Comparison of ENCODE assay signal across 18 mouse cellular contexts in the genomic region with DNA sequence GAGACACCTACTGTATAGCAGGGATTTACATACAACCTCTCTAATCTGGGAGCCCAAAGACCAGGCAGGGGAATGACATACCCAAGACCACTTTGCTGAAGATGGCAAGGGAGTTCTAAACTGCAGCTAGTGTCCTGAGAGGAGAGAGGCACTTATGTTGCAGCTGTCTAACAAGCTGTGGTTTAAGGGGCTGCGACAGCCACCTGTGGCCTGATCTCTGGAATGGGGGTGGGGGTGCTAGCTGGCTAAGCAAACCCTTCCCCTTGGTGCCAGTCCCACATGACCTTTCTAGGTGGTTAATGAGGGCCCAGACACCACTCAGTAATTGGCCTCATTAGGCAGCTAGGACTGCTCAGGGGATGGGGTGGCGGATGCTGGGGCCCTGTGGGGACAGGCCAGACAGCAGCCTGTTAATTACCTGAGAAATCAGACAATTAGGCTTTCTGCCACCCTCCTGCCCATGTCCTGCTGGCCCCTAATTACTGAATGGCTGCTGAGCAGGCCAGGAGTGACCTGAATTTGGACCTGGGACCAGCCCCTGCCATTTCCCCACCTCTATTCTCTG. TPM values are rescaled to one million over a fixed set of nuclear protein-coding genes. Genes with fewer than 3 reads are reported as not detected.
DNase-seq lines count a peak whose midpoint lies in the region; ATAC-seq and TF ChIP-seq lines count a peak whose summit lies in the region.
"Had no signal": no experiment of that assay in that cellular context is flagged by ENCODE, and none has a peak within 500 bp of the region (broad histone marks: within the 10 kb centered on the region; RNA-seq: fewer than 3 reads in every experiment).

No protein-coding gene starts in this region.

- 14% methylated on average over 2 of the region's 2 CpGs for WGBS in forebrain, embryonic 12.5 days
- 20% methylated on average over 2 of the region's 2 CpGs for WGBS in forebrain, embryonic 16.5 days
- 80% methylated on average over 2 of the region's 2 CpGs for WGBS in embryonic facial prominence, embryonic 14.5 days

- intact Hi-C loops in heart, postnatal 10 days (cut with DNase I), result no loop called here

- no peak overlapping the region for H3K27ac ChIP-seq in forebrain, embryonic 12.5 days
- H3K27ac ChIP-seq in forebrain, embryonic 16.5 days (ENCODE audit: low read length), result no peak overlapping the region
- no peak overlapping the region for H3K27ac ChIP-seq in embryonic facial prominence, embryonic 14.5 days (replicated peaks; ENCODE audit: low read depth, low read length)
- H3K27ac ChIP-seq: embryonic facial prominence, embryonic 15.5 days; heart, embryonic 15.5 days; kidney, postnatal 0 days; macrophage had no signal

- no peak overlapping the region for H3K9ac ChIP-seq in forebrain, embryonic 12.5 days
- H3K9ac ChIP-seq in forebrain, embryonic 16.5 days (replicated peaks; ENCODE audit: low read depth, low read length), result no peak overlapping the region
- H3K9ac ChIP-seq in embryonic facial prominence, embryonic 14.5 days (ENCODE audit: low read depth, low read length), result no peak overlapping the region
- H3K9ac ChIP-seq: embryonic facial prominence, embryonic 15.5 days; heart, embryonic 15.5 days had no signal

- H3K27me3 ChIP-seq in forebrain, embryonic 12.5 days, result no peaks in the 10 kb centered on the region
- H3K27me3 ChIP-seq in forebrain, embryonic 16.5 days (replicated peaks; ENCODE audit: control insufficient read depth, insufficient read depth, low read length), result no peaks in the 10 kb centered on the region
- no peaks in the 10 kb centered on the region for H3K27me3 ChIP-seq in embryonic facial prominence, embryonic 14.5 days (replicated peaks; ENCODE audit: control insufficient read depth, insufficient read depth, low read length)
- H3K27me3 ChIP-seq in myocyte (ENCODE audit: control insufficient read depth, insufficient read depth, insufficient read length), result no peaks in the 10 kb centered on the region
- H3K27me3 ChIP-seq: embryonic facial prominence, embryonic 15.5 days; heart, embryonic 15.5 days had no signal

- no peaks in the 10 kb centered on the region for H3K79me2 ChIP-seq in myocyte (ENCODE audit: control insufficient read depth, insufficient read depth)

- no peak for TF ChIP-seq POLR2A in myocyte (IDR thresholded peaks at IDR 0.05; ENCODE audit: insufficient read length, low read depth)

- H3K9me3 ChIP-seq in forebrain, embryonic 12.5 days, result no peaks in the 10 kb centered on the region
- no peaks in the 10 kb centered on the region for H3K9me3 ChIP-seq in forebrain, embryonic 16.5 days (ENCODE audit: control insufficient read depth, low read length)
- H3K9me3 ChIP-seq in embryonic facial prominence, embryonic 14.5 days (ENCODE audit: control insufficient read depth, low read length), result no peaks in the 10 kb centered on the region
- H3K9me3 ChIP-seq: embryonic facial prominence, embryonic 15.5 days; heart, embryonic 15.5 days had no signal

- no peak overlapping the region for H3K4me2 ChIP-seq in forebrain, embryonic 12.5 days
- H3K4me2 ChIP-seq in forebrain, embryonic 16.5 days (ENCODE audit: low read length), result no peak overlapping the region
- no peak overlapping the region for H3K4me2 ChIP-seq in embryonic facial prominence, embryonic 14.5 days (ENCODE audit: low read depth, low read length)
- no peak overlapping the region for H3K4me2 ChIP-seq in myocyte (ENCODE audit: low read depth)
- H3K4me2 ChIP-seq: embryonic facial prominence, embryonic 15.5 days; heart, embryonic 15.5 days; midbrain, embryonic 11.5 days had no signal

- no peak overlapping the region for H3ac ChIP-seq in myocyte (ENCODE audit: control insufficient read depth, insufficient read length)

- peak; percentile 57; the same call in 1 of the 2 replicates for ATAC-seq in forebrain, embryonic 12.5 days (ENCODE audit: low FRiP score)
- ATAC-seq in forebrain, embryonic 16.5 days, result no peak
- peak; percentile 61; the same call in 1 of the 2 replicates for ATAC-seq in embryonic facial prominence, embryonic 14.5 days (ENCODE audit: low read depth)

- no peak overlapping the region for H3K4me3 ChIP-seq in forebrain, embryonic 12.5 days (replicated peaks)
- H3K4me3 ChIP-seq in forebrain, embryonic 16.5 days (replicated peaks; ENCODE audit: low read length), result no peak overlapping the region
- no peak overlapping the region for H3K4me3 ChIP-seq in embryonic facial prominence, embryonic 14.5 days (ENCODE audit: low read depth, low read length)
- H3K4me3 ChIP-seq in myocyte, result no peak overlapping the region
- H3K4me3 ChIP-seq: embryonic facial prominence, embryonic 15.5 days; heart, embryonic 15.5 days had no signal

- peaks cover 3% of the 10 kb centered on the region; the same call in 1 of the 2 replicates for H3K4me1 ChIP-seq in forebrain, embryonic 12.5 days
- H3K4me1 ChIP-seq in forebrain, embryonic 16.5 days (replicated peaks; ENCODE audit: control insufficient read depth, insufficient read depth, low read length), result 0 out of 2 replicates have a peak, but pooled peaks cover 4% of the 10 kb centered on the region
- 0 out of 2 replicates have a peak, but pooled peaks cover 7% of the 10 kb centered on the region for H3K4me1 ChIP-seq in embryonic facial prominence, embryonic 14.5 days (ENCODE audit: control insufficient read depth, insufficient read depth, low read length)

- DNase-seq in Muller cell, postnatal 12 days (ENCODE audit: inconsistent ontology term), result peak; percentile 84
- DNase-seq in embryonic facial prominence, embryonic 14.5 days (ENCODE audit: low spot score), result no peak
- DNase-seq in frontal cortex, postnatal 14 days (ENCODE audit: low spot score in 2 of 2), result no peak
- no peak for DNase-seq in heart, postnatal 10 days
- DNase-seq: B cell, adult 2 months; cerebellum, adult 8-10 months; gastrocnemius, postnatal 10 days; heart, adult 18-20 months; kidney, adult 18-20 months; thymus, postnatal 36 days had no signal

- no peaks in the 10 kb centered on the region for H3K36me3 ChIP-seq in forebrain, embryonic 12.5 days (replicated peaks)
- no peaks in the 10 kb centered on the region for H3K36me3 ChIP-seq in forebrain, embryonic 16.5 days (ENCODE audit: control insufficient read depth, insufficient read depth)
- no peaks in the 10 kb centered on the region for H3K36me3 ChIP-seq in embryonic facial prominence, embryonic 14.5 days (ENCODE audit: control insufficient read depth, insufficient read depth, low read length)
- H3K36me3 ChIP-seq in myocyte (ENCODE audit: control insufficient read depth, insufficient read depth), result no peaks in the 10 kb centered on the region
- H3K36me3 ChIP-seq: embryonic facial prominence, embryonic 15.5 days; heart, embryonic 15.5 days had no signal

TF ChIP-seq in myocyte, 11 proteins besides CTCF, POLR2A, EP300 and RAD21:
- peak in 2 of 3 experiments; percentile 78 to 91 for TF ChIP-seq MYOD1 (IDR thresholded peaks at IDR 0.05; ENCODE audit: control insufficient read depth in 1 of 3, insufficient read length in 2 of 3, low read depth in 2 of 3)
- TF ChIP-seq REST (IDR thresholded peaks at IDR 0.05; ENCODE audit: insufficient read depth, insufficient read length), result no peak
- TF ChIP-seq CEBPB (IDR thresholded peaks at IDR 0.05; ENCODE audit: insufficient read depth, poor library complexity, severe bottlenecking), result no peak
- TF ChIP-seq TCF3 (IDR thresholded peaks at IDR 0.05; ENCODE audit: insufficient read length, low read depth), result no peak
- TF ChIP-seq MYOG (IDR thresholded peaks at IDR 0.05; ENCODE audit: control insufficient read depth in 1 of 3, insufficient read depth in 1 of 3, insufficient read length in 2 of 3, low read depth in 2 of 3), result peak; percentile 5 to 91 (median 76)
- no peak for TF ChIP-seq POLR2AphosphoS2 (IDR thresholded peaks at IDR 0.05; ENCODE audit: insufficient read length, low read depth)
- TF ChIP-seq TCF12 (IDR thresholded peaks at IDR 0.05; ENCODE audit: insufficient read depth, poor library complexity, severe bottlenecking), result no peak
TF ChIP-seq in myocyte: peak in this region for 2.

RNA-seq across cellular contexts. Expression of a gene that starts 19.1 kb away (rescaled TPM):
- 757 and 770 TPM in 2 replicates for polyA plus RNA-seq in forebrain, embryonic 12.5 days (2016; fragmentation: Nextera tagmentation; extraction: Ambion mirVana)
- polyA plus RNA-seq in forebrain, embryonic 16.5 days (2015; fragmentation: Nextera tagmentation; extraction: Ambion mirVana), result 564 and 591 TPM in 2 replicates
- 1,079 and 1,109 TPM in 2 replicates for polyA plus RNA-seq in embryonic facial prominence, embryonic 14.5 days (2014; fragmentation: Nextera tagmentation; extraction: Ambion mirVana)
- 45.1 TPM for polyA plus RNA-seq in myocyte (2012; fragmentation: generic; extraction: Trizol)
- total RNA-seq in heart, postnatal 10 days (2021), result 100 to 1,000 TPM; 403 to 404 TPM

RNA-seq across cellular contexts. Expression of a gene that starts 28.0 kb away (rescaled TPM):
- polyA plus RNA-seq in forebrain, embryonic 12.5 days (2016; fragmentation: Nextera tagmentation; extraction: Ambion mirVana), result 38.0 and 42.6 TPM in 2 replicates
- 31.5 and 31.7 TPM in 2 replicates for polyA plus RNA-seq in forebrain, embryonic 16.5 days (2015; fragmentation: Nextera tagmentation; extraction: Ambion mirVana)
- polyA plus RNA-seq in embryonic facial prominence, embryonic 14.5 days (2014; fragmentation: Nextera tagmentation; extraction: Ambion mirVana), result 37.9 and 45.1 TPM in 2 replicates
- 18.1 TPM for polyA plus RNA-seq in myocyte (2012; fragmentation: generic; extraction: Trizol)
- 10 to 100 TPM; 17.0 to 17.8 TPM for total RNA-seq in heart, postnatal 10 days (2021)

RNA-seq across cellular contexts. Expression of a gene that starts 37.1 kb away (rescaled TPM):
- 4.4 TPM in 2 replicates for polyA plus RNA-seq in forebrain, embryonic 12.5 days (2016; fragmentation: Nextera tagmentation; extraction: Ambion mirVana)
- polyA plus RNA-seq in forebrain, embryonic 16.5 days (2015; fragmentation: Nextera tagmentation; extraction: Ambion mirVana), result 6.2 and 7.7 TPM in 2 replicates
- 21.5 and 30.3 TPM in 2 replicates for polyA plus RNA-seq in embryonic facial prominence, embryonic 14.5 days (2014; fragmentation: Nextera tagmentation; extraction: Ambion mirVana)
- polyA plus RNA-seq in myocyte (2012; fragmentation: generic; extraction: Trizol), result 4.2 TPM
- total RNA-seq in heart, postnatal 10 days (2021), result 1 to 10 TPM; 4.6 to 6.2 TPM

RNA-seq across cellular contexts. Expression of a gene that starts 37.3 kb away (rescaled TPM):
- polyA plus RNA-seq in forebrain, embryonic 12.5 days (2016; fragmentation: Nextera tagmentation; extraction: Ambion mirVana), result 37.7 and 39.0 TPM in 2 replicates
- polyA plus RNA-seq in forebrain, embryonic 16.5 days (2015; fragmentation: Nextera tagmentation; extraction: Ambion mirVana), result 72.3 and 81.9 TPM in 2 replicates
- polyA plus RNA-seq in embryonic facial prominence, embryonic 14.5 days (2014; fragmentation: Nextera tagmentation; extraction: Ambion mirVana), result 60.9 and 66.1 TPM in 2 replicates
- polyA plus RNA-seq in myocyte (2012; fragmentation: generic; extraction: Trizol), result 19.2 TPM
- total RNA-seq in heart, postnatal 10 days (2021), result 10 to 100 TPM; 20.0 to 22.4 TPM

RNA-seq across cellular contexts. Expression of a gene that starts 41.7 kb away (rescaled TPM):
- 12.1 and 16.3 TPM in 2 replicates for polyA plus RNA-seq in forebrain, embryonic 12.5 days (2016; fragmentation: Nextera tagmentation; extraction: Ambion mirVana)
- polyA plus RNA-seq in forebrain, embryonic 16.5 days (2015; fragmentation: Nextera tagmentation; extraction: Ambion mirVana), result 9.0 and 10.3 TPM in 2 replicates
- polyA plus RNA-seq in embryonic facial prominence, embryonic 14.5 days (2014; fragmentation: Nextera tagmentation; extraction: Ambion mirVana), result 44.0 and 48.4 TPM in 2 replicates
- 8.9 TPM for polyA plus RNA-seq in myocyte (2012; fragmentation: generic; extraction: Trizol)
- total RNA-seq in heart, postnatal 10 days (2021), result 10 to 100 TPM; 47.0 to 47.1 TPM

Comparison
In these comparisons a context has a peak if more than half of its experiments do, and no peak if none do; other contexts are left out.
1. RNA of a gene that starts 19.1 kb away (polyA plus RNA-seq): 1,079 to 1,109 TPM in embryonic facial prominence, embryonic 14.5 days, 757 to 770 TPM in forebrain, embryonic 12.5 days and 564 to 591 TPM in forebrain, embryonic 16.5 days; 45.1 TPM in myocyte (single experiment); every median in the first group is over 10 times any median in the second.